Mouse (Mus musculus): ENCODE measurements around the gene Gprc5a. TPM values are rescaled to one million over a fixed set of nuclear protein-coding genes. Genes with fewer than 3 reads are reported as not detected.

Gene Gprc5a
- total RNA-seq, 2 experiments from 2014 or later: not detected

- no peak for DNase-seq (ENCODE audit: extremely low spot score in 1 of 2, low spot score in 1 of 2)
These were observed 4.4 kb downstream of the Gprc5a start for GRCm38 (mm10) chr6:135069856-135070255.

GRCm38 (mm10) chr6:135070347-135070746 is 4.9 kb downstream of the Gprc5a start:
- no peak for DNase-seq (ENCODE audit: extremely low spot score in 1 of 2, low spot score in 1 of 2)

- no peak for DNase-seq (ENCODE audit: extremely low spot score in 1 of 2, low spot score in 1 of 2)
These were observed 9.0 kb downstream of the Gprc5a start for GRCm38 (mm10) chr6:135074405-135074947.

GRCm38 (mm10) chr6:135076202-135076601 is 10.8 kb downstream of the Gprc5a start:
- no peak for DNase-seq (ENCODE audit: extremely low spot score in 1 of 2, low spot score in 1 of 2)

- DNase-seq (ENCODE audit: extremely low spot score in 1 of 2, low spot score in 1 of 2): no peak
These were observed 13.0 kb downstream of the Gprc5a start for GRCm38 (mm10) chr6:135078420-135078819.

GRCm38 (mm10) chr6:135083991-135084502 is 18.6 kb downstream of the Gprc5a start:
- DNase-seq (ENCODE audit: extremely low spot score in 1 of 2, low spot score in 1 of 2): no peak

- DNase-seq (ENCODE audit: extremely low spot score in 1 of 2, low spot score in 1 of 2): no peak
These were observed 20.3 kb downstream of the Gprc5a start for GRCm38 (mm10) chr6:135085703-135086102.

- peak; percentile 83 to 97 for DNase-seq (ENCODE audit: extremely low spot score in 1 of 2, low spot score in 1 of 2)
These were observed 22.4 kb downstream of the Gprc5a start for GRCm38 (mm10) chr6:135087721-135088451.

- DNase-seq (ENCODE audit: extremely low spot score in 1 of 2, low spot score in 1 of 2): peak; percentile 29 to 61
These were observed 24.3 kb downstream of the Gprc5a start for GRCm38 (mm10) chr6:135089786-135090185.

- no peak for DNase-seq (ENCODE audit: extremely low spot score in 1 of 2, low spot score in 1 of 2)
These were observed 25.2 kb downstream of the Gprc5a start for GRCm38 (mm10) chr6:135090661-135091060.

GRCm38 (mm10) chr6:135092798-135093470 is 27.5 kb downstream of the Gprc5a start:
- no peak for DNase-seq (ENCODE audit: extremely low spot score in 1 of 2, low spot score in 1 of 2)

- no peak for DNase-seq (ENCODE audit: extremely low spot score in 1 of 2, low spot score in 1 of 2)
These were observed 35.5 kb downstream of the Gprc5a start for GRCm38 (mm10) chr6:135100787-135101472.

GRCm38 (mm10) chr6:135102736-135103303 is 37.4 kb downstream of the Gprc5a start:
- no peak for DNase-seq (ENCODE audit: extremely low spot score in 1 of 2, low spot score in 1 of 2)

- no peak for DNase-seq (ENCODE audit: extremely low spot score in 1 of 2, low spot score in 1 of 2)
These were observed 41.6 kb downstream of the Gprc5a start for GRCm38 (mm10) chr6:135107014-135107413.

GRCm38 (mm10) chr6:135112411-135113113 is 47.1 kb downstream of the Gprc5a start:
- no peak for DNase-seq (ENCODE audit: extremely low spot score in 1 of 2, low spot score in 1 of 2)

GRCm38 (mm10) chr6:135113114-135113436 is 47.6 kb downstream of the Gprc5a start:
- DNase-seq (ENCODE audit: extremely low spot score in 1 of 2, low spot score in 1 of 2): no peak

GRCm38 (mm10) chr6:135116479-135116878 is 51.0 kb downstream of the Gprc5a start:
- no peak for DNase-seq (ENCODE audit: extremely low spot score in 1 of 2, low spot score in 1 of 2)

GRCm38 (mm10) chr6:135118183-135118582 is 52.7 kb downstream of the Gprc5a start, which contains the start of gene Gprc5d:
Gene Gprc5d (minus strand): TSS chr6:135118283.
- DNase-seq (ENCODE audit: extremely low spot score in 1 of 2, low spot score in 1 of 2): no peak

- no peak for DNase-seq (ENCODE audit: extremely low spot score in 1 of 2, low spot score in 1 of 2)
These were observed 59.4 kb downstream of the Gprc5a start for GRCm38 (mm10) chr6:135124755-135125380.

All from layer of hippocampus, postnatal 25 days (tissue).